Mouse (Mus musculus) forebrain, embryonic 15.5 days (tissue): ENCODE data around the gene Prdm2. TPM values are rescaled to one million over a fixed set of nuclear protein-coding genes. Genes with fewer than 3 reads are reported as not detected.

Experiments
- ATAC-seq: fragments of 200-750 bp; cut with Nextera tagmentation; replicated peaks from 2 replicates; pipeline ENCODE4 v1.8.0; 2017; ENCODE audit warnings: mild to moderate bottlenecking, moderate TSS enrichment, moderate library complexity
- H3K27ac ChIP-seq: fragments of 300-500 bp; sonication (generic); replicated peaks from 2 replicates; pipeline ENCODE4 v1.5.1; 2015; ENCODE audit warnings: mild to moderate bottlenecking, inconsistent platforms
- H3K27me3 ChIP-seq: fragments of 300-500 bp; sonication (generic); 2 replicates; pipeline ENCODE4 v1.6.1; 2015; ENCODE audit warnings: inconsistent platforms
- H3K36me3 ChIP-seq: fragments of 300-500 bp; sonication (generic); 2 replicates; pipeline ENCODE4 v1.6.1; 2015; ENCODE audit warnings: mild to moderate bottlenecking, inconsistent platforms
- H3K4me1 ChIP-seq: fragments of 300-500 bp; sonication (generic); 2 replicates; pipeline ENCODE4 v1.6.1; 2015; ENCODE audit warnings: inconsistent platforms
- H3K4me2 ChIP-seq: fragments of 300-500 bp; sonication (generic); replicated peaks from 2 replicates; pipeline ENCODE4 v1.6.1; 2015; ENCODE audit warnings: mild to moderate bottlenecking, inconsistent platforms
- H3K4me3 ChIP-seq: fragments of 300-500 bp; sonication (generic); 2 replicates; pipeline ENCODE4 v1.5.1; 2015; ENCODE audit warnings: mild to moderate bottlenecking, inconsistent platforms
- H3K9ac ChIP-seq: fragments of 300-500 bp; sonication (generic); replicated peaks from 2 replicates; pipeline ENCODE4 v1.6.1; 2015; ENCODE audit warnings: mild to moderate bottlenecking, inconsistent platforms
- H3K9me3 ChIP-seq: fragments of 300-500 bp; sonication (generic); 2 replicates; pipeline ENCODE4 v1.6.1; 2016; ENCODE audit warnings: inconsistent platforms
- whole genome bisulfite sequencing: fragments of 180-500 bp; shearing (Covaris S2); methylation state at CpG from one replicate; pipeline ENCODE4 v1.1.7; 2015; ENCODE audit warnings: mixed read lengths; 5-methylcytosine and 5-hydroxymethylcytosine counted together
- microRNA-seq: library from miRNA; unstranded; fragments of <30 nt; microRNA quantifications from one replicate; pipeline ENCODE4, GENCODE M21; 2016
- polyA plus RNA-seq: library from polyadenylated mRNA; unstranded; fragments of >200 nt; fragmentation: Nextera tagmentation; extraction: Ambion mirVana; gene quantifications from 2 replicates; pipeline ENCODE4 v1.2.1, GENCODE M21; 2015

Prdm2 gene
- polyA plus RNA-seq, 1 experiment from 2014 or later = 16.9 TPM

- H3K9ac ChIP-seq = no peak overlapping the region
- no peak overlapping the region for H3K4me2 ChIP-seq
- no peaks in the 10 kb centered on the region for H3K9me3 ChIP-seq
- no peak overlapping the region for H3K27ac ChIP-seq
- no peak for ATAC-seq
- 49% methylated on average over 12 of the region's 12 CpGs for WGBS
- H3K27me3 ChIP-seq = no peaks in the 10 kb centered on the region
- no peaks in the 10 kb centered on the region for H3K36me3 ChIP-seq
- no peaks in the 10 kb centered on the region for H3K4me1 ChIP-seq
- H3K4me3 ChIP-seq = no peak overlapping the region
Observed at GRCm38 (mm10) chr4:143092082-143092701, 120.6 kb downstream of the Prdm2 start.

GRCm38 (mm10) chr4:143090551-143090950 is 122.2 kb downstream of the Prdm2 start:
- Histone ChIP-seq H3K9ac (no peak overlapping the region), H3K4me3 (no peak overlapping the region), H3K4me1 (no peaks in the 10 kb centered on the region), H3K27me3 (no peaks in the 10 kb centered on the region), H3K4me2 (no peak overlapping the region), H3K27ac (no peak overlapping the region), H3K9me3 (no peaks in the 10 kb centered on the region), H3K36me3 (no peaks in the 10 kb centered on the region)
- no peak for ATAC-seq
- WGBS = 92% methylated on average over 3 of the region's 3 CpGs

- no peaks in the 10 kb centered on the region for H3K27me3 ChIP-seq
- H3K4me3 ChIP-seq = peak overlapping the region; percentile 25
- no peak for ATAC-seq
- no peaks in the 10 kb centered on the region for H3K9me3 ChIP-seq
- H3K9ac ChIP-seq = peak overlapping the region; percentile 41
- peak overlapping the region; percentile 43 for H3K4me2 ChIP-seq
- H3K4me1 ChIP-seq = peaks cover 10% of the 10 kb centered on the region
- H3K27ac ChIP-seq = no peak overlapping the region
- 9% methylated on average over 20 of the region's 20 CpGs for WGBS
- H3K36me3 ChIP-seq = no peaks in the 10 kb centered on the region
Observed at GRCm38 (mm10) chr4:143074071-143074765, 138.6 kb downstream of the Prdm2 start.

- ATAC-seq = no peak
- H3K27me3 ChIP-seq = no peaks in the 10 kb centered on the region
- 40% methylated on average over 8 of the region's 8 CpGs for WGBS
- H3K4me3 ChIP-seq = no peak overlapping the region
- H3K27ac ChIP-seq = no peak overlapping the region
- H3K36me3 ChIP-seq = no peaks in the 10 kb centered on the region
- no peak overlapping the region for H3K4me2 ChIP-seq
- H3K9ac ChIP-seq = no peak overlapping the region
- H3K9me3 ChIP-seq = no peaks in the 10 kb centered on the region
- H3K4me1 ChIP-seq = peaks cover 10% of the 10 kb centered on the region
Observed at GRCm38 (mm10) chr4:143071791-143072190, 141.0 kb downstream of the Prdm2 start.

DNA sequence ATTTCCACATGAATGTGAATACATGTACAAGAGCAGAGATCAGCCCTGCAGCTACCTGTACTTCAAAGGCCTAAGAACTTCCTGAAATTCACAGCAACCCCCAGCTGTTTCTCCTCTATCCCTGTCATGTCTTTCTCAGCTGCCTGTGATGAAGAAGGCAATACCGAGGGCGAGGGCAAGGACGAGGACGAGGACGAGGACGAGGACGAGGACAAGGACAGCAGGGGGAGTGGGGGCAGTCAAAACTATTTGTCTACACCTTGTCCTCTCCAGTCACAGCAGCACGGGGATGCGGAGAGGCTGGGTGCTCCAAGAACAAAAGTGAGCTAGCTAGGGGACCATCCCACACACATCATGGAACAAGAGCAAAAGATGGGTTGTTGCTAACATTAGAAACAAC is 145.8 kb downstream of the Prdm2 start:
- Histone ChIP-seq H3K9me3 (no peaks in the 10 kb centered on the region), H3K9ac (no peak overlapping the region), H3K27ac (no peak overlapping the region), H3K4me1 (0 out of 2 replicates have a peak, but pooled peaks cover 4% of the 10 kb centered on the region), H3K4me3 (no peak overlapping the region), H3K27me3 (no peaks in the 10 kb centered on the region), H3K4me2 (no peak overlapping the region), H3K36me3 (no peaks in the 10 kb centered on the region)
- 92% methylated on average over 9 of the region's 9 CpGs for WGBS
- ATAC-seq = no peak

GRCm38 (mm10) chr4:143058765-143059344 is 153.9 kb downstream of the Prdm2 start:
- no peaks in the 10 kb centered on the region for H3K4me1 ChIP-seq
- no peak overlapping the region for H3K9ac ChIP-seq
- no peak overlapping the region for H3K4me3 ChIP-seq
- H3K27ac ChIP-seq = no peak overlapping the region
- WGBS = 93% methylated on average over 12 of the region's 12 CpGs
- H3K36me3 ChIP-seq = no peaks in the 10 kb centered on the region
- no peaks in the 10 kb centered on the region for H3K27me3 ChIP-seq
- H3K9me3 ChIP-seq = no peaks in the 10 kb centered on the region
- no peak for ATAC-seq
- no peak overlapping the region for H3K4me2 ChIP-seq

Small RNA genes lying within 50 kb of the gene (microRNA-seq; reads per million reads assigned to microRNA genes)
- gene Mir7021 = 3.1 reads per million, percentile 8 among the genes with 10 or more reads in this experiment

Other genes starting within 250 kb of the Prdm2 start
- 49.1 and 54.8 TPM in 2 replicates for gene Pdpn, start 86.6 kb upstream of the Prdm2 start, polyA plus RNA-seq
- gene Lrrc38, start 136.8 kb upstream of the Prdm2 start, polyA plus RNA-seq = 0.13 and 0.23 TPM in 2 replicates
- not detected in 2 replicates for gene Pramel1, start 181.4 kb upstream of the Prdm2 start, polyA plus RNA-seq
- 27.7 and 30.2 TPM in 2 replicates for gene Pramef8, start 199.4 kb upstream of the Prdm2 start, polyA plus RNA-seq
- not detected in 2 replicates for gene Oog4, start 237.3 kb upstream of the Prdm2 start, polyA plus RNA-seq